29 mouse cellular contexts compared by ENCODE assay signal in genomic region chr7:141210606-141211131, GRCm38 (mm10). TPM values are rescaled to one million over a fixed set of nuclear protein-coding genes. Genes with fewer than 3 reads are reported as not detected.
DNase-seq lines count a peak whose midpoint lies in the region; ATAC-seq lines count a peak whose summit lies in the region.
"Had no signal": no experiment of that assay in that cellular context is flagged by ENCODE, and none has a peak within 500 bp of the region (broad histone marks: within the 10 kb centered on the region; RNA-seq: fewer than 3 reads in every experiment).

No protein-coding gene starts in this region.

- no peak for ATAC-seq in liver, embryonic 13.5 days (ENCODE audit: low read depth)
- ATAC-seq in liver, embryonic 11.5 days (replicated peaks; ENCODE audit: low FRiP score), result no peak
- ATAC-seq: forebrain, embryonic 16.5 days; hindbrain, embryonic 16.5 days; Patski had no signal

- peak; percentile 84 for DNase-seq in heart, adult 11 months
- no peak for DNase-seq in heart, adult 18-20 months
- DNase-seq in liver, embryonic 13.5 days, result no peak
- no peak for DNase-seq in liver, embryonic 11.5 days (ENCODE audit: low spot score)
- DNase-seq in spleen, postnatal 10 days (ENCODE audit: low spot score in 2 of 2), result peak; percentile 19 to 38
- DNase-seq in spleen, adult 18-20 months, result no peak
- no peak for DNase-seq in urinary bladder, postnatal 10 days (ENCODE audit: low spot score)
- DNase-seq: adrenal gland, postnatal 10 days; cerebellum, adult 9-10 months; cerebellum, postnatal 36 days; gastrocnemius, postnatal 14 days; kidney, adult 8-10 months; kidney, postnatal 4 days; lung, postnatal 36 days; midbrain, embryonic 14.5 days; right cerebral cortex, adult 18-20 months; right cerebral cortex, postnatal 4 days; thymus, postnatal 4 days had no signal

- H3K27ac ChIP-seq in liver, embryonic 13.5 days, result peak overlapping the region; percentile 93
- H3K27ac ChIP-seq in liver, embryonic 11.5 days (ENCODE audit: low read depth, low read length), result no peak overlapping the region
- H3K27ac ChIP-seq: embryonic facial prominence, embryonic 12.5 days; kidney, postnatal 0 days had no signal

- H3K9me3 ChIP-seq in liver, embryonic 13.5 days (replicated peaks), result no peaks in the 10 kb centered on the region
- no peaks in the 10 kb centered on the region for H3K9me3 ChIP-seq in liver, embryonic 11.5 days (ENCODE audit: control insufficient read depth, low read length)
- H3K9me3 ChIP-seq: embryonic facial prominence, embryonic 12.5 days; heart, embryonic 12.5 days had no signal

- no peaks in the 10 kb centered on the region for H3K27me3 ChIP-seq in liver, embryonic 13.5 days
- peaks cover 8% of the 10 kb centered on the region; the same call in 1 of the 2 replicates for H3K27me3 ChIP-seq in liver, embryonic 11.5 days (replicated peaks; ENCODE audit: control insufficient read depth, insufficient read depth, low read length)
- H3K27me3 ChIP-seq: embryonic facial prominence, embryonic 12.5 days; Patski had no signal

- peaks cover 3% of the 10 kb centered on the region for H3K36me3 ChIP-seq in liver, embryonic 13.5 days
- no peaks in the 10 kb centered on the region for H3K36me3 ChIP-seq in liver, embryonic 11.5 days (ENCODE audit: control insufficient read depth, insufficient read depth, low read length)
- H3K36me3 ChIP-seq: embryonic facial prominence, embryonic 12.5 days; heart, embryonic 12.5 days had no signal

- H3K4me2 ChIP-seq in liver, embryonic 13.5 days, result peak overlapping the region; percentile 66
- no peak overlapping the region for H3K4me2 ChIP-seq in liver, embryonic 11.5 days
- H3K4me2 ChIP-seq: embryonic facial prominence, embryonic 12.5 days; heart, embryonic 12.5 days had no signal

- 81% methylated on average over 14 of the region's 14 CpGs for WGBS in liver, embryonic 13.5 days (ENCODE audit: insufficient replicate concordance)
- 84% methylated on average over 14 of the region's 14 CpGs for WGBS in liver, embryonic 11.5 days

- H3K4me3 ChIP-seq in liver, embryonic 13.5 days (replicated peaks), result no peak overlapping the region
- no peak overlapping the region for H3K4me3 ChIP-seq in liver, embryonic 11.5 days (ENCODE audit: low read depth, low read length)
- H3K4me3 ChIP-seq: embryonic facial prominence, embryonic 12.5 days; heart, embryonic 12.5 days had no signal

- H3K9ac ChIP-seq in liver, embryonic 13.5 days, result peak overlapping the region; percentile 72
- no peak overlapping the region for H3K9ac ChIP-seq in liver, embryonic 11.5 days (ENCODE audit: low read depth, low read length)
- H3K9ac ChIP-seq: embryonic facial prominence, embryonic 12.5 days; heart, embryonic 12.5 days had no signal

- peaks cover 97% of the 10 kb centered on the region for H3K4me1 ChIP-seq in liver, embryonic 13.5 days (replicated peaks)
- H3K4me1 ChIP-seq in liver, embryonic 11.5 days (replicated peaks; ENCODE audit: control insufficient read depth, insufficient read depth, low read length), result peaks cover 50% of the 10 kb centered on the region

RNA-seq across cellular contexts. Expression of gene Lmntd2, which starts 3.2 kb away (rescaled TPM):
- total RNA-seq in heart, adult 18-20 months (2021), result not detected
- polyA plus RNA-seq in liver, embryonic 13.5 days (2015; fragmentation: Nextera tagmentation; extraction: Ambion mirVana), result 0.59 and 0.71 TPM in 2 replicates
- polyA plus RNA-seq in liver, embryonic 11.5 days (2014; fragmentation: Nextera tagmentation; extraction: Ambion mirVana), result 1.8 and 2.6 TPM in 2 replicates
- total RNA-seq: gastrocnemius, postnatal 14 days; hematopoietic stem cell, adult 5-6 weeks; layer of hippocampus, adult 8-10 months; layer of hippocampus, postnatal 25 days; left cerebral cortex, postnatal 10 days; MEL had no signal

RNA-seq across cellular contexts. Expression of gene Rassf7, which starts 5.0 kb away (rescaled TPM):
- under 1 TPM; 0.57 to 0.87 TPM for total RNA-seq in heart, adult 18-20 months (2021)
- 23.9 and 26.7 TPM in 2 replicates for polyA plus RNA-seq in liver, embryonic 13.5 days (2015; fragmentation: Nextera tagmentation; extraction: Ambion mirVana)
- 35.1 TPM in 2 replicates for polyA plus RNA-seq in liver, embryonic 11.5 days (2014; fragmentation: Nextera tagmentation; extraction: Ambion mirVana)

RNA-seq across cellular contexts. Expression of gene Lrrc56, which starts 16.7 kb away (rescaled TPM):
- total RNA-seq in heart, adult 18-20 months (2021), result 1 to 10 TPM; 2.0 to 3.4 TPM
- 12.2 and 15.5 TPM in 2 replicates for polyA plus RNA-seq in liver, embryonic 13.5 days (2015; fragmentation: Nextera tagmentation; extraction: Ambion mirVana)
- 20.8 and 20.9 TPM in 2 replicates for polyA plus RNA-seq in liver, embryonic 11.5 days (2014; fragmentation: Nextera tagmentation; extraction: Ambion mirVana)

RNA-seq across cellular contexts. Expression of gene Hras, which starts 16.9 kb away (rescaled TPM):
- 100 to 1,000 TPM in 1 of 2 experiments, 10 to 100 TPM in 1; 91.4 to 103 TPM for total RNA-seq in heart, adult 18-20 months (2021)
- 91.5 and 104 TPM in 2 replicates for polyA plus RNA-seq in liver, embryonic 13.5 days (2015; fragmentation: Nextera tagmentation; extraction: Ambion mirVana)
- polyA plus RNA-seq in liver, embryonic 11.5 days (2014; fragmentation: Nextera tagmentation; extraction: Ambion mirVana), result 112 and 118 TPM in 2 replicates

RNA-seq across cellular contexts. Expression of gene Phrf1, which starts 17.9 kb away (rescaled TPM):
- 10 to 100 TPM; 33.7 to 34.8 TPM for total RNA-seq in heart, adult 18-20 months (2021)
- 32.6 and 34.9 TPM in 2 replicates for polyA plus RNA-seq in liver, embryonic 13.5 days (2015; fragmentation: Nextera tagmentation; extraction: Ambion mirVana)
- 70.9 and 81.0 TPM in 2 replicates for polyA plus RNA-seq in liver, embryonic 11.5 days (2014; fragmentation: Nextera tagmentation; extraction: Ambion mirVana)

Comparison
In these comparisons a context has a peak if more than half of its experiments do, and no peak if none do; other contexts are left out.
1. DNase-seq: peak in heart, adult 11 months (single experiment) and spleen, postnatal 10 days (2 of 2); none in heart, adult 18-20 months (0 of 2), liver, embryonic 13.5 days (single experiment), liver, embryonic 11.5 days (single experiment), spleen, adult 18-20 months (0 of 2) and urinary bladder, postnatal 10 days (single experiment).